Mouse (Mus musculus): ENCODE data around the gene Pir. TPM values are rescaled to one million over a fixed set of nuclear protein-coding genes. Genes with fewer than 3 reads are reported as not detected.

Pir gene
- polyA plus RNA-seq, 1 experiment from 2014 or later, result 12.4 TPM

GRCm38 (mm10) chrX:164405080-164405649 is 136.0 kb downstream of the Pir start:
- Histone ChIP-seq H3K9ac (replicated peaks; ENCODE audit: low read depth, low read length) (no peak overlapping the region), H3K27me3 (ENCODE audit: control insufficient read depth, insufficient read depth, low read length) (no peaks in the 10 kb centered on the region), H3K4me3 (ENCODE audit: low read depth, low read length) (no peak overlapping the region), H3K9me3 (ENCODE audit: control insufficient read depth, low read depth, low read length) (no peaks in the 10 kb centered on the region), H3K36me3 (ENCODE audit: control insufficient read depth, insufficient read depth, low read length) (no peaks in the 10 kb centered on the region), H3K27ac (ENCODE audit: low read length) (no peak overlapping the region), H3K4me2 (replicated peaks; ENCODE audit: low read depth, low read length) (no peak overlapping the region), H3K4me1 (ENCODE audit: control insufficient read depth, insufficient read depth, low read length) (no peaks in the 10 kb centered on the region)
- no peak for ATAC-seq (ENCODE audit: insufficient number of reproducible peaks, insufficient read depth, low FRiP score, low read depth)

- Histone ChIP-seq H3K9me3 (ENCODE audit: control insufficient read depth, low read depth, low read length) (no peaks in the 10 kb centered on the region), H3K4me2 (replicated peaks; ENCODE audit: low read depth, low read length) (no peak overlapping the region), H3K27me3 (ENCODE audit: control insufficient read depth, insufficient read depth, low read length) (no peaks in the 10 kb centered on the region), H3K4me3 (ENCODE audit: low read depth, low read length) (no peak overlapping the region), H3K9ac (replicated peaks; ENCODE audit: low read depth, low read length) (no peak overlapping the region), H3K27ac (ENCODE audit: low read length) (no peak overlapping the region), H3K36me3 (ENCODE audit: control insufficient read depth, insufficient read depth, low read length) (no peaks in the 10 kb centered on the region), H3K4me1 (ENCODE audit: control insufficient read depth, insufficient read depth, low read length) (no peaks in the 10 kb centered on the region)
- ATAC-seq (ENCODE audit: insufficient number of reproducible peaks, insufficient read depth, low FRiP score, low read depth), result no peak
- WGBS, result 65% methylated on average over 9 of the region's 9 CpGs
These were observed 137.2 kb downstream of the Pir start for GRCm38 (mm10) chrX:164406133-164407022.

- Histone ChIP-seq H3K9me3 (ENCODE audit: control insufficient read depth, low read depth, low read length) (no peaks in the 10 kb centered on the region), H3K4me1 (ENCODE audit: control insufficient read depth, insufficient read depth, low read length) (no peaks in the 10 kb centered on the region), H3K4me2 (replicated peaks; ENCODE audit: low read depth, low read length) (no peak overlapping the region), H3K36me3 (ENCODE audit: control insufficient read depth, insufficient read depth, low read length) (no peaks in the 10 kb centered on the region), H3K27ac (ENCODE audit: low read length) (no peak overlapping the region), H3K27me3 (ENCODE audit: control insufficient read depth, insufficient read depth, low read length) (no peaks in the 10 kb centered on the region), H3K9ac (replicated peaks; ENCODE audit: low read depth, low read length) (no peak overlapping the region), H3K4me3 (ENCODE audit: low read depth, low read length) (no peak overlapping the region)
- WGBS, result 67% methylated on average over 3 of the region's 3 CpGs
- ATAC-seq (ENCODE audit: insufficient number of reproducible peaks, insufficient read depth, low FRiP score, low read depth), result no peak
These were observed 139.2 kb downstream of the Pir start for GRCm38 (mm10) chrX:164408301-164408927.

DNA sequence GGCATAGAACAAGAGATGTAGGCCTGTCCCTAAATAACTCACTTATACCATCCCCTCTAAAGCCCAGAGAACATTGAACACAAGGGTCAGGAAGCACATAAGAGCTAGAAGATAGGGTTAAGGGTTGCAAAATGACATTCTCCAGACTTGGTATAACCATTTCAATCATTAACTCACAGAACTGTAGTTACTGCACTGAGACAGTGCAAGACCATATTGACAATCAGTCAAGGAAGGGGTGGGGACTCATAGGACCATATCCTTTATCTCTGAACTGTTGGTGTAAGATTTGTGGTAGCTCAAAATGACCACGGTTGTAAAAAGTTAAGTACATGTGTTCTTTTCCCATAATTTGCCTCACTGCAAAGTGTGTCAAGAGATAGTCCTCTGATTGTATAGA is 141.4 kb downstream of the Pir start:
- Histone ChIP-seq H3K4me2 (replicated peaks; ENCODE audit: low read depth, low read length) (no peak overlapping the region), H3K9ac (replicated peaks; ENCODE audit: low read depth, low read length) (no peak overlapping the region), H3K36me3 (ENCODE audit: control insufficient read depth, insufficient read depth, low read length) (no peaks in the 10 kb centered on the region), H3K9me3 (ENCODE audit: control insufficient read depth, low read depth, low read length) (no peaks in the 10 kb centered on the region), H3K27me3 (ENCODE audit: control insufficient read depth, insufficient read depth, low read length) (no peaks in the 10 kb centered on the region), H3K4me3 (ENCODE audit: low read depth, low read length) (no peak overlapping the region), H3K4me1 (ENCODE audit: control insufficient read depth, insufficient read depth, low read length) (no peaks in the 10 kb centered on the region), H3K27ac (ENCODE audit: low read length) (no peak overlapping the region)
- no peak for ATAC-seq (ENCODE audit: insufficient number of reproducible peaks, insufficient read depth, low FRiP score, low read depth)
- WGBS, result 80% methylated on average over 1 of the region's 1 CpGs

- Histone ChIP-seq H3K27me3 (ENCODE audit: control insufficient read depth, insufficient read depth, low read length) (no peaks in the 10 kb centered on the region), H3K9me3 (ENCODE audit: control insufficient read depth, low read depth, low read length) (no peaks in the 10 kb centered on the region), H3K4me2 (replicated peaks; ENCODE audit: low read depth, low read length) (no peak overlapping the region), H3K27ac (ENCODE audit: low read length) (no peak overlapping the region), H3K9ac (replicated peaks; ENCODE audit: low read depth, low read length) (no peak overlapping the region), H3K4me3 (ENCODE audit: low read depth, low read length) (no peak overlapping the region), H3K4me1 (ENCODE audit: control insufficient read depth, insufficient read depth, low read length) (no peaks in the 10 kb centered on the region), H3K36me3 (ENCODE audit: control insufficient read depth, insufficient read depth, low read length) (no peaks in the 10 kb centered on the region)
- no peak for ATAC-seq (ENCODE audit: insufficient number of reproducible peaks, insufficient read depth, low FRiP score, low read depth)
- WGBS, result 80% methylated on average over 2 of the region's 2 CpGs
These were observed 147.6 kb downstream of the Pir start for GRCm38 (mm10) chrX:164416803-164417202.

DNA sequence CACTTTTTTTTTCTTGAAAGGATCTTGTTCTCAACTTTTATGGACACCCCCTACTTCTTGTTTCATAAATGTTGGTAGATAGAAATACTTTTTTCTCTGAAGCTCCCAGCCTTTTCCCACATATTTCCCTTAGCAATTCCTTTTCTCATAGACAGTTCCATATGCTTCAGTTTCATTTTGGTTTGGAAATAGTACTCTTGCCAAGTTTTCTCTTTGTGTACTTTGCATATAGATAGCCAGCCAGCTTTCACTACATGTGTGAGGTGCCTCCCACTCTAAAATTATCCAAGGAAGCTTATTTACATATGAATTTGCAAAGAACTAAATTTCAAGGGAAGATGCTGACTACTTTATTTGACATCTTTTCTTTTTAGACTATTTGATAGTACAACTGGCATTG is 148.8 kb downstream of the Pir start:
- H3K4me2 ChIP-seq (replicated peaks; ENCODE audit: low read depth, low read length), result no peak overlapping the region
- H3K9ac ChIP-seq (replicated peaks; ENCODE audit: low read depth, low read length), result no peak overlapping the region
- H3K27me3 ChIP-seq (ENCODE audit: control insufficient read depth, insufficient read depth, low read length), result no peaks in the 10 kb centered on the region
- no peak overlapping the region for H3K4me3 ChIP-seq (ENCODE audit: low read depth, low read length)
- no peaks in the 10 kb centered on the region for H3K4me1 ChIP-seq (ENCODE audit: control insufficient read depth, insufficient read depth, low read length)
- no peak for ATAC-seq (ENCODE audit: insufficient number of reproducible peaks, insufficient read depth, low FRiP score, low read depth)
- no peaks in the 10 kb centered on the region for H3K9me3 ChIP-seq (ENCODE audit: control insufficient read depth, low read depth, low read length)
- no peaks in the 10 kb centered on the region for H3K36me3 ChIP-seq (ENCODE audit: control insufficient read depth, insufficient read depth, low read length)
- H3K27ac ChIP-seq (ENCODE audit: low read length), result no peak overlapping the region

- ATAC-seq (ENCODE audit: insufficient number of reproducible peaks, insufficient read depth, low FRiP score, low read depth), result peak; percentile 99
- Histone ChIP-seq H3K4me1 (ENCODE audit: control insufficient read depth, insufficient read depth, low read length) (no peaks in the 10 kb centered on the region), H3K27ac (ENCODE audit: low read length) (peak within 1 kb of the TSS; percentile 55; the same call in 1 of the 2 replicates), H3K36me3 (ENCODE audit: control insufficient read depth, insufficient read depth, low read length) (no peaks in the 10 kb centered on the region), H3K27me3 (ENCODE audit: control insufficient read depth, insufficient read depth, low read length) (no peaks in the 10 kb centered on the region), H3K9me3 (ENCODE audit: control insufficient read depth, low read depth, low read length) (no peaks in the 10 kb centered on the region), H3K4me2 (replicated peaks; ENCODE audit: low read depth, low read length) (peak within 1 kb of the TSS; percentile 49), H3K4me3 (ENCODE audit: low read depth, low read length) (peak within 1 kb of the TSS; percentile 47), H3K9ac (replicated peaks; ENCODE audit: low read depth, low read length) (peak within 1 kb of the TSS; percentile 40)
- WGBS, result 17% methylated on average over 39 of the region's 40 CpGs
These were observed 150.3 kb downstream of the Pir start, which contains the start of gene Piga for GRCm38 (mm10) chrX:164419471-164419939. Piga (plus strand) TSS chrX:164419787.

- peak overlapping the region; percentile 47 for H3K4me3 ChIP-seq (ENCODE audit: low read depth, low read length)
- no peaks in the 10 kb centered on the region for H3K9me3 ChIP-seq (ENCODE audit: control insufficient read depth, low read depth, low read length)
- peak overlapping the region; percentile 49 for H3K4me2 ChIP-seq (replicated peaks; ENCODE audit: low read depth, low read length)
- H3K9ac ChIP-seq (replicated peaks; ENCODE audit: low read depth, low read length), result peak overlapping the region; percentile 40
- no peak; the same call in 1 of the 2 replicates for ATAC-seq (ENCODE audit: insufficient number of reproducible peaks, insufficient read depth, low FRiP score, low read depth)
- H3K4me1 ChIP-seq (ENCODE audit: control insufficient read depth, insufficient read depth, low read length), result no peaks in the 10 kb centered on the region
- 16% methylated on average over 13 of the region's 13 CpGs for WGBS
- H3K27ac ChIP-seq (ENCODE audit: low read length), result peak overlapping the region; percentile 55; the same call in 1 of the 2 replicates
- no peaks in the 10 kb centered on the region for H3K36me3 ChIP-seq (ENCODE audit: control insufficient read depth, insufficient read depth, low read length)
- no peaks in the 10 kb centered on the region for H3K27me3 ChIP-seq (ENCODE audit: control insufficient read depth, insufficient read depth, low read length)
These were observed 150.8 kb downstream of the Pir start for GRCm38 (mm10) chrX:164419955-164420354.
